Mouse (Mus musculus) spleen, adult 18-20 months (tissue): Measurements from ENCODE around the gene Irf9.
A peak's percentile ranks its signal among the peaks of the same experiment; 100 is the strongest.

Experiments
- DNase-seq, 2 experiments: peaks; one replicate each; pipeline ENCODE4 v3.0.0; 2022; ENCODE audit warnings: mixed read lengths in 2 of 2

The Irf9 gene

DNA sequence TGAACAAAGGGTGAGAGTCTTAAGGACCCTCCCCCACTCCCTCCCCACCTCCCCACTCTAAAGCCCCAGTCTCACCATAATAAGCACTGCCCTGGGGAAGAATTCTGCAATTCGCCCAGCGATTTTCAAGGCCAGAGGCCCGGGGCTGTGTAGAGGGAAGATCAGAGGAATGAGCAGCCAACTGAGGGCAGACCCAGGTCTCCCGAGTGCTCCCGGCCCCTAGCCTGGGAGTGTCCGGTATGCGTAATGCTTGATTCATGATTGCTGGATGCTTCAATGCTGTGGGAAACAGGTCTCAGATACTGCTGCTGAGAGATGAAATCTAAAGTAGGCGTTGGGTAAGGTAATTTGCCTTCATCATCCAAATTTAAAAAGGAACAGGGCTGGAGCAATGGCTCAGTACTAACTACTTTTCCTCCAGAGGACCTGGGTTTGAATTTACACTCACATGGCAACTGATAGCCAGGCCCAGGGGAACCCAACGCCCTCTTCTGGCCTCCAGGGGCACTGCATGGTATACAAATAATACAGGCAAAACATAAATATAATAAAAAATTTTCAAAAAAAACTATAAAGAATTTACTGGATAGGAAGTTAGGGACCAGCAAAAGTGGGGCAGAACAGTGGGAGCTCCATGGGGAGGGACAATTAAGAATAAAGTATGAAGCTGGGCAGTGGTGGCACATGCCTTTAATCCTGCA, 21.2 kb upstream of the Irf9 start:
- no peak for DNase-seq

- DNase-seq: no peak
These were observed 19.1 kb upstream of the Irf9 start for GRCm38 (mm10) chr14:55584303-55584701.

DNA sequence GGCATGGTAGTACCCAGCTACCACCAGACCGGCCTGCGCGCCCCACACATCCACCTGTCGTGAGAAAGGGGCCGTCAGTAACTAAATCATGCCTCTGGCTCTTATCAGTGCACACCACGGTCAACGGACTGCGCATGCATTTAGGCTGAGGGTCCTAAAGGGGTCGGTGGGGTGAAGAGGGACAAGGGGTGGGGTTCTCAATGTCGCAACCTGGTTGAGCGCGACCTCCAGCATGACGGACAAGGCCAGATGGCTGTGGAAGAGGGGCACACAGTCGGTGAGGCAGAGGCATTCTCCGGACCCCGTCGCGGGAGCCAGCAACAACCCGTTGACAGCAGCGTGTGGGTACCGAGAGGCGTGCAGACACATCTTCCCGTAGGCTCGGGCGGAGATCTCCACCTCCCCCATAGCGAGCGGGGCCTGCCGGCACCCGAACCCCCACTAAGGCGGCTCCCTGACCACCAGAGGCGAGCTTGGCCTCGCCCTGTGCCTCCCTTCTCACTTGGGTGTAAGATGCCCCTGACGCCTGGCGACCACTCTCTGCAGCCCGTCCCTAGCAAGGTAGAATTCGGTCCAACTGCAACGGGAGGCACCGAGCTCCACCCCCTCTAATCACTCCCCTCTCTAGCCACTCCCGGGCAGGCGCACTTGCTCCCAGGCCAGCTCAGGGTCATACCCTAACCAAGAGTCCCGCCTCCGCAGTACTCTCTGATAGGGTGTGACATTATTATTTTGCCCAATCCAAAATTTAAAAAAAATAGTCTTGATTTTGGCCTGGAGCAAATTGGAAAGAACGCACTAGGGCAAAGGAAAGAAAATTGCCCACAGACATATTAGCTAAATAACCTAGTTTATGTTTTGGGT, 18.4 kb upstream of the Irf9 start, which contains the start of gene Emc9:
Emc9 (minus strand) TSS at position 601 of the 864 bp plus-strand sequence.
- DNase-seq: peak; percentile 69 to 73

GRCm38 (mm10) chr14:55585566-55585960, 17.8 kb upstream of the Irf9 start:
- no peak for DNase-seq

DNA sequence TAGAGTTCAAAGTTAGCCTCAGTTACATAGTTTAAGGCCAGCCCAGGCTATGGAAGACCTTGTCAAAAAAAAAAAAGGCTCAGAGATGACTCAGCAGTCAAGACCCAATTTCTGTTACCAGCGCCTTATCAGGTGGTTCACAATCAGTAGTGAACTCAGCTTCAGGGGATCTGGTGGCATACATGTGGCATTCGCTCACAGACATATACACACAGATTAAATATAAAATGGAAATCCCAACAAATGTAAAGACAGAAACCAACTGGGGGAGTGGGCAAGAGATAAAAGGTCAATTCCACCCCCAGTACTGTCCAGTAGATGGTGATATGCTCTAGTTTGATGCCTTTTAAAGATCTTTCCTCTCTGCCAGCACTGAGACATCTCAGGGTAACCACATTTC, 17.2 kb upstream of the Irf9 start:
- no peak for DNase-seq

DNA sequence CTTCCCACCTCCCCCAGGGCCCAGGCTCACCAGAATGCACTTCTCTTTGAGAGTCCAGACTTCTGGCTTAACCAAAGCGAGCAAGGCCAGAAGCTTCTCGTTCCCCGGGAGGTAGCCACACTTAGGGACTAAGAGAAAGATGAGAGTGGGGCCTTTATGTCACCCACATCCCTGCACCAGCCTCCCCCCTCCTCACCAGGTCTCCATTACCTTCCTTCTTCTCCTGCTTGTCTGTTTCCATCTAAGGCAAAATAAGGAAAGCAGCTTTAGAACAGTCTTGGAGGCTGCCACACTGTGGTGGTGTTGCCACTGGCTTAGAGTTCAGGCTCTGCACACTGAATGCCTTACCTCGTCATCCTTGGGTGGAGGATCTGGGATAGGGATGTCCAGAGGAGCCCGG, 14.1 kb upstream of the Irf9 start:
- no peak for DNase-seq

DNA sequence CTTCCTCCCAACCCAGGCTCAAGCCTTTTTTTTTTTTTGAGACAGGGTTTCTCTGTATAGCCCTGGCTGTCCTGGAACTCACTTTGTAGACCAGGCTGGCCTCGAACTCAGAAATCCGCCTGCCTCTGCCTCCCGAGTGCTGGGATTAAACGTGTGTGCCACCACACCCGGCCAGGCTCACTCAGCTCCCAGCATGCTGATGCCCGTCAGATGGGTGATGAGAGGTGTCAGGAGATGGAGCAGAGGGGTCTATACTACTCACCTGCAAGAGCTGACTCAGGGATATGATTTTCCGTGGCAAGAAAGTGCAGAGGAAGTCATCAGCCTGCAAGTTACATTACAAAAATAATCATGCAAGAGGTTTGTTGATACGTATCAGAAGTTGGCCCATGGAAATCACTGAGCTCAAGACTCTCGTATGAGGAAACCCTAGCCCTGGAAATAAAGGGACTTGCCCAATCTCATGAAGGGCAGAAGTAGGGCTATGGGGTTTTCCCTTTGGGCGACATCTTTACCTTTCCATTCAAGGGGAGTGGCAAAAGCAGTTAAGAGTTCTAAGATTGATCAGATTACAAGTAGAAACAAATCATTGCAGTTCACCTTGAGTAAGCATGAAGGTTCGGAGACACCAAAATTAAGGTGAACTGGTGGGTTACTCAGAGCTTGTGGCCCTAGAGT, 13.5 kb upstream of the Irf9 start:
- DNase-seq: no peak

- DNase-seq: peak; percentile 76 to 80
These were observed 12.5 kb upstream of the Irf9 start, which contains the start of gene Psme2 for GRCm38 (mm10) chr14:55590748-55591330. Gene Psme2 (minus strand): TSS chr14:55591113.

DNA sequence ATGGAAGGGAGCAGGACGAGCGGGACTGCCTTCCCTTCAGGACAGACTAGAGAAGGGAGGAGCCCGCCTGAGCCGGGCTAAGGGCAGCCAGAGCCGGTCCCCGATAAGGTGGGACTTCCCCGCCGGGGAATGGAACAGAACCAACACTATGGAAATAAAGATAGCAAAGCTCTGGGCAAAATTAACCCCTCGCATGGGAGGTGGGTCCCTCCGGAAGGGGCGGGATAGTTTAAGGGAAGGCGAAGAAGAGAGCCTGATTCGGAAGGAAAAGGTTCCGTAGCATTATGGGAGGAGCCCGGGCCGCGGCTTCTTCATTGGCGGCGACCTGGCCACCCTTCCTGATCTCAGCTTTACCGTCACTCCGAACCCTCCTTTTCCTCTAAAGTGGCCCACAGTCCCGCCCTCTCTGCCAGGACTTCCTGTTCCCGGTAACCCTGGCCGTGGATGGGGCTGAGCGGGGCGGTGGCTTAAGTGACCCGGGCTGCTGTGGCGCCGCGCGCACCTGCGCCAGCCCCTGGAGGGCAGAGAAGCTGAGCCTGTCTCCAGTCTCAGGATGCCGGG, 12.0 kb upstream of the Irf9 start, which contains the start of gene Rnf31:
Rnf31 (plus strand) TSS at position 378 of the 561 bp plus-strand sequence.
- peak; percentile 82 to 89 for DNase-seq

- no peak for DNase-seq
These were observed 11.1 kb upstream of the Irf9 start for GRCm38 (mm10) chr14:55592226-55592625.

GRCm38 (mm10) chr14:55596036-55596690, 7.2 kb upstream of the Irf9 start:
- DNase-seq: no peak

DNA sequence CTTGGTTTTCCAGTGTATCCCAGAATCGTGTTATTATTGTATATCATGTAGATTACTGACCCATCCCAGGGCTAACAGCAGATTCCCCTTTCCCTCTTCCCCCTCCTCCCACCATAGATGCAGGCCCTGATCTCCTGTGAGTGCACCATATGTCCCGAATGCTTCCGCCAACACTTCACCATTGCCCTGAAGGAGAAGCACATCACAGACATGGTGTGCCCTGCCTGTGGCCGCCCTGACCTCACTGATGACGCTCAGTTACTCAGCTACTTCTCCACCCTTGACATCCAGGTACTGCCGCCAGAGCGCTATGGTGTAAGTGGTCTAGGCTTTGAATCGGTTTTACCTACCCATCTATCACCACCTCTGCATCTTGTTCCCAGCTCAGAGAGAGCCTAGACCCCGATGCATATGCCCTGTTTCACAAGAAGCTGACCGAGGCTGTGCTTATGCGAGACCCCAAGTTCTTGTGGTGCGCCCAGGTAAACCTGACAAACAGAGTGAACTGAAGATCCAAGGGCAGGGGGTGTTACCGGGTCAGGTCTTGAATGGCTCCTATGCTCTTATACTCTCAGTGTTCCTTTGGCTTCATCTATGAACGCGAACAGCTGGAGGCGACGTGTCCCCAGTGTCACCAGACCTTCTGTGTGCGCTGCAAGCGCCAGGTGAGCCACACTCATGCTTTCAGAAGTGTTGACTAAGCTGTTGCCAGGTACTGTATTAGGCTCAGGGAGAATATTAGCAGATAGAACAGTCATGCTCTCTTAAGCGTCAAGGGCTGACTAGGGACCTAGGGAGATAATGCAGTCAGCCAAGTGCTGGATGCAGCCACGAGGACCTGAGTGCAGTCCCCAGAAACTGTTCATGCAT, 4.6 kb upstream of the Irf9 start:
- no peak for DNase-seq

- DNase-seq: peak; percentile 89 to 93
These were observed 534 bp downstream of the Irf9 start for GRCm38 (mm10) chr14:55603633-55604576.

- no peak for DNase-seq
These were observed 1.5 kb downstream of the Irf9 start for GRCm38 (mm10) chr14:55604823-55605222.

- DNase-seq: no peak
These were observed 2.5 kb downstream of the Irf9 start for GRCm38 (mm10) chr14:55605743-55606459.

DNA sequence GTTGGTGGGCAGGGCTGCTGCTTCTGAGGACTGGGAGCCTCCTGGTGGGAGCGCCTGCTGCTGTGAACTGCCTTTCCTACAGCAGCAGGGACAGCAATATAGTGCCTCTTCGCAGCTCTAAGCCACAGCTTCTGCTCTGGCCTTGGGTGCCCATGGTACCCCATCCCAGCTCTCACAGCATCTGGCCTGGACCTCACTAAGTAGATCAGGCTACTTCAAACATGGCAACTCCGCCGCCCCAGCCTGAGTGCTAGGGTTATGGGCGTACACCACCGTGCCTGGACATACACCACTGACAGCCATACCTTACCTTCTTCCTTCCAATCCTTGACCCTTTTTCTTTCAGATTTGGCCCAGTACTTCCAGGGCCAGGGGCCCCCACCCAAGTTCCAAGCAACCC, 5.0 kb downstream of the Irf9 start:
- DNase-seq: no peak

DNA sequence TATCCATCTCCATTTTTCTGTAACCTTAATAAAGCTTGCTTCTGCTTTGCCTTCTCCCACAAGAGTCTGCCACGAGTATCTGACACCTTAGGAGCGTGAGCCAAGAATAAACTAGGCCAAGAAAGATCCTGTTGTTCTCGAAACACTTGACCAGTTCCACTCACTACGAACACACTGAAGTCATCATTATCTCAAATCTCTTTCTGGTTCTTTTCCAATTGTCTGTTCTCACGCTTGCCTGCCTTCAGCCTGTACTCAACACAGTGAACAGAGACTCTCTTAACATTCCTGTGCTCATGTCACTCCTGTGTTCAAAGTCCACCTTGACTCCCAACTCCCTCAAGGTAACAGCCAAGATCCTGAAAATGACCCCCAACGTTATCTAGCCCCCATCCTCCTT, 10.0 kb downstream of the Irf9 start:
- no peak for DNase-seq

DNA sequence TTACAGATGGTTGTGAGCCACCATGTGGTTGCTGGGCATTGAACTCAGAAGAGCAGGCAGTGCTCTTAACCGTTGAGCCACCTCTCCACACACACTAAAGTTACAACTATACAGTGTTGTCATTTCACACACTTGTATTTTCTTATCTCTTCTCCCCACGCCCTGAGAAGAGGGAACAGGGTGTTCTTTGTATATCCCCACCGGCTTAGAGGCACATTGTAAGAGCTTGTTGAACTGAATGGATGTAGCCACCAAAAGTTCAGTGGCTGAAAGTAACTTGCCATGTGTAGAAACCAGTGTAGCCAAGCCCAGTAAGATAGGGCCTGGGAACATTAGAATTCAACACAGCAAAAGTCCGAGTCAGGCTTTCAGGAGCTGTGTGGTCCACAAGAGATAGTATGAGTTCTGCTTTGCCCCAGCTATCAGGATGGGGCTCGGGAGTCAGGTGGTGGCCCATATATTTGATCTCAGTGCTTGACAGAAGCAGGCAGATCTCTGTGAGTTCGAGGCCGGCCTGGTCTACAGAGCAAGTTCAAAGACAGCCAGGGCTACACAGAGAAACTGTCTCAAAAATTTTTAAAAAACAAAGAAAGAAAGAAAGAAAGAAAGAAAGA, 11.3 kb downstream of the Irf9 start:
- no peak for DNase-seq

- DNase-seq: no peak
These were observed 12.5 kb downstream of the Irf9 start for GRCm38 (mm10) chr14:55615876-55616275.
